Mouse (Mus musculus): ENCODE measurements around the gene Olfr134. TPM values are rescaled to one million over a fixed set of nuclear protein-coding genes. Genes with fewer than 3 reads are reported as not detected.
"Not testable (repeated sequence)": the region's sequence is repeated elsewhere in the genome, so short reads cannot be mapped to it uniquely, and the experiment has no call there.

The Olfr134 gene
- polyA plus RNA-seq (2016; fragmentation: Nextera tagmentation; extraction: Ambion mirVana) = not detected in 2 replicates

DNA sequence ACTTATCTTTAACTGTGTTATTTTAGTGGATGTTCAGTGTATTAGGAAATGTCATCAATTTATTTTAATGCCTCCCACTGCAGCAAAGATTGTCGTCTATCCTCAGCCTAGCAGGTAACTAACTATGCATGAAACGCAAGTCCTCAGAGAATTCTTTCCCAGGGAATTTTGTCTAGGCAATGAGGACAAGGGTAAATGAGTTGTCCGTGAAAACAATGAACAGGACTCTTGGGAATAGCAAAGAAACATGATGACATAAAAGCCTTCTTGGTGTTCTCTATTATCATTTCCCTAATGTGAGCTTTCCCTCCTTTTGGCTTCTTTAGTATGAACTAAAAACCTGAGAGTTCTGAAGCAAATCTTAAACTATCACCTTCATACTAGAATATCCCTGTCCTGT is at the start of gene Olfr134:
Gene Olfr134, plus strand, starts transcription at position 301 of the 400 bp plus-strand sequence.
- no peak within 1 kb of the TSS for H3K4me3 ChIP-seq
- no peaks in the 10 kb centered on the region for H3K36me3 ChIP-seq
- no peaks in the 10 kb centered on the region for H3K27me3 ChIP-seq
- no peak within 1 kb of the TSS for H3K9ac ChIP-seq
- H3K4me1 ChIP-seq = no peaks in the 10 kb centered on the region
- H3K27ac ChIP-seq = no peak within 1 kb of the TSS
- 68% methylated on average over 3 of the region's 3 CpGs for WGBS
- no peaks in the 10 kb centered on the region for H3K9me3 ChIP-seq (replicated peaks)
- ATAC-seq (ENCODE audit: low FRiP score) = no peak
- no peak within 1 kb of the TSS for H3K4me2 ChIP-seq (replicated peaks)

DNA sequence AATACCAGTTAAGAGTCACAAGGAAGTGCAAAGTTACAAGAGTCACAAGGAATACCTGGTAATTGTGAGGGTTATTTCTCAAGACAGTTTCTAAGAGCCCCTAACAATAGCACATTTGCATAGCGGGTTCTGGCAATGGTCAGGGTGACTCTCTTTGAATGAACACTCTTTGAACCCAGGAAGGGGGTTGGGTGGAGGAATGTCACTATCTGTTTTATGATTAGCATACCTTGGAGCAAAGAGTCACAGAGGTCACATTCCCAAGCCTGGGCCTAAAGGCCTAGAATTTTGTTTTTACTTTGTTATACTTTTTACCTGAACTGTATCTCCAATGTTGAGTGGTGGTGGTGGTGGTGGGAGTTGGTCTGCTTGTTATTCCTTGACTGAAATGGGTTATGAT is 47.0 kb upstream of the Olfr134 start:
- 91% methylated on average over 1 of the region's 1 CpGs for WGBS
- not testable (repeated sequence) for H3K4me2 ChIP-seq (replicated peaks); H3K4me3 ChIP-seq; H3K9me3 ChIP-seq (replicated peaks); H3K27ac ChIP-seq; ATAC-seq (ENCODE audit: low FRiP score); H3K36me3 ChIP-seq; H3K4me1 ChIP-seq; H3K27me3 ChIP-seq; H3K9ac ChIP-seq

DNA sequence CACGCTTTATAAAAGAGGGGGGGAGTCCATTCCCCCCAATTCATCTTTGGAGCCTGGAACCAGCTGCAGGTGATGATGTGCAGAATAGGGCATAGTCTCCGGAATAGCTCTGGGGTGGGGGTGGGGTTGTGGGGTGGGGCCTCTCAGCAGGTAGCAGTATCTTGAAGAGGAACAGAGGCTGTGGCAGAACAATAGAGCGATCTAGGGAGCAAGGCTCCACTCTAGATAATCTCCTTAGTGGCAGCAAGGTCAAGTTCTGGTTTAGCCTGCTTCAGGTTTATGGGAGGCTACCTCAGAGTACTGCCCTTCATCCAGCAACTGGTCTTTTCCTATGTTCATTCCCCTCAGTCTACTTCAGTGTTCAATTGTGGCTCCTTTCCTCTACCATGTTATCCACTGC is 45.8 kb upstream of the Olfr134 start:
- H3K4me3 ChIP-seq; H3K9ac ChIP-seq; H3K4me2 ChIP-seq (replicated peaks); H3K4me1 ChIP-seq; H3K27me3 ChIP-seq; H3K9me3 ChIP-seq (replicated peaks); ATAC-seq (ENCODE audit: low FRiP score); H3K27ac ChIP-seq; H3K36me3 ChIP-seq: not testable (repeated sequence)
- WGBS = 62% methylated on average over 3 of the region's 3 CpGs

DNA sequence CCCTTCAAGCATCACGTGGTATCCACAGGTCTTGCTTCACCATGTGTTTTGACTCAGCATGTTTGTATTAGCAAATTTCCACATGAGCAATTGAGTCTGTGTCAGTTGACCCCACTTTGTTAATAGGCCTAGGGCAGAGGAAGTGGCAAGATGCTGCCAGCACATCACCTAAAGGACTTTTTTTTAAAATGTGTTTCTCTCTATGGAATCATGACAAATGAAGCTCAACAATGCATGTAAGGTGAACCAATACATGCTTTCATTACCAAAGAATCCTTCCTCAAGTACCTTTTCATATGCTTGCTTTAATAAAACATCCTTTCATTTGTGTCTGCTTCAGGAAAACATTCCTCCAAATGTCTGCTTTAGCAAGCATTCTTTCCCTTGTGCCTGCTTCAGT is 36.8 kb upstream of the Olfr134 start, which contains the start of gene Olfr132:
Gene Olfr132, minus strand, starts transcription at position 101 of the 400 bp plus-strand sequence.
- ATAC-seq (ENCODE audit: low FRiP score) = no peak
- no peak within 1 kb of the TSS for H3K4me2 ChIP-seq (replicated peaks)
- no peaks in the 10 kb centered on the region for H3K36me3 ChIP-seq
- H3K27ac ChIP-seq = no peak within 1 kb of the TSS
- H3K9me3 ChIP-seq (replicated peaks) = no peaks in the 10 kb centered on the region
- no peak within 1 kb of the TSS for H3K4me3 ChIP-seq
- WGBS = 68% methylated on average over 1 of the region's 1 CpGs
- H3K27me3 ChIP-seq = no peaks in the 10 kb centered on the region
- no peaks in the 10 kb centered on the region for H3K4me1 ChIP-seq
- no peak within 1 kb of the TSS for H3K9ac ChIP-seq

DNA sequence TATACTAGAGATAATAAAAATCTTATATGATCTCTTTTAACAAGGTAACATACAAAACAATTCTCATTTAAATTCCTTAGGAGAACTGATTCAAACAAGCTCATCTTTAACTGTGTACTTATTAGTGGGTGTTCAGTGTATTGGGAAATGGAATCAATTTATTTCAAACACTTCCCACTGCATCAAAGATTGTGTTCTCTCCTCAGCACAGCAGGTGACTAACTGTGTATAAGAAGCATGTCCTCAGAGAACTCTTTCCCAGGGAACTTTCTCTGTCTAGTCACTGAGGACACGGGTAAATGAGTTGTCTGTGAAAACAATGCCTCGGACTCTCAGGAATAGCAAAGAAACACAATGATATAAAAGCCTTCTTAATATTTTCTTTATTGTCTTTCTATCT is 26.2 kb upstream of the Olfr134 start, which contains the start of gene Olfr133:
Gene Olfr133, plus strand, starts transcription at position 301 of the 400 bp plus-strand sequence.
- no peak for ATAC-seq (ENCODE audit: low FRiP score)
- Histone ChIP-seq H3K4me2 (replicated peaks) (no peak within 1 kb of the TSS), H3K9me3 (replicated peaks) (no peaks in the 10 kb centered on the region), H3K9ac (no peak within 1 kb of the TSS), H3K4me1 (no peaks in the 10 kb centered on the region), H3K27ac (no peak within 1 kb of the TSS), H3K36me3 (no peaks in the 10 kb centered on the region), H3K27me3 (no peaks in the 10 kb centered on the region), H3K4me3 (no peak within 1 kb of the TSS)
- WGBS = 59% methylated on average over 2 of the region's 2 CpGs

DNA sequence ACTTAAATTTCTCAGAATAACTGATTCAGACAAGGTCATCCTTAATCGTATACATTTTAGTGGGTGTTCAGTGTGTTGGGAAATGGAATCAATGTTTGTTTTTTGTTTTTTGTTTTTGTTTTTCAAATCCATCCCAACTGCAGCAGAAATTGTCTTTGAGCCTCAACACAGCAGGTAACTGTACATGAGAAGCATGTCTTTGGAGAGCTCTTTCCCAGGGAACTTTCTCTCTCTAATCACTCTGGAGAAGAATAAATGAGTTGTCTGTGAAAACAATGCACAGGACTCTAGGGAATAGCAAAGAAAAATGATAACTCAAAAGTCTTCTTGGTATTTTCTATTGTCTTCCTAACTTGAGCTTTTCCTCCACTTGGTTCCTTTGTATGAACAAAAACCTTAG is 32.8 kb downstream of the Olfr134 start, which contains the start of gene Olfr135:
Gene Olfr135, plus strand, starts transcription at position 301 of the 400 bp plus-strand sequence.
- Histone ChIP-seq H3K36me3 (no peaks in the 10 kb centered on the region), H3K9me3 (replicated peaks) (peaks cover 8% of the 10 kb centered on the region), H3K9ac (no peak within 1 kb of the TSS), H3K27me3 (no peaks in the 10 kb centered on the region), H3K27ac (no peak within 1 kb of the TSS), H3K4me3 (no peak within 1 kb of the TSS), H3K4me1 (no peaks in the 10 kb centered on the region), H3K4me2 (replicated peaks) (no peak within 1 kb of the TSS)
- ATAC-seq (ENCODE audit: low FRiP score) = no peak
- 93% methylated on average over 1 of the region's 1 CpGs for WGBS

Other genes starting within 250 kb of the Olfr134 start
- not detected in 2 replicates for gene Olfr761, start 218.3 kb upstream of the Olfr134 start, polyA plus RNA-seq (2016; fragmentation: Nextera tagmentation; extraction: Ambion mirVana)
- gene Olfr129, start 111.3 kb upstream of the Olfr134 start, polyA plus RNA-seq (2016; fragmentation: Nextera tagmentation; extraction: Ambion mirVana) = not detected in 2 replicates
- not detected in 2 replicates for gene Olfr130, start 107.5 kb upstream of the Olfr134 start, polyA plus RNA-seq (2016; fragmentation: Nextera tagmentation; extraction: Ambion mirVana)
- not detected in 2 replicates for gene Olfr131, start 82.7 kb upstream of the Olfr134 start, polyA plus RNA-seq (2016; fragmentation: Nextera tagmentation; extraction: Ambion mirVana)
- not detected in 2 replicates for gene Olfr132, start 36.9 kb upstream of the Olfr134 start, polyA plus RNA-seq (2016; fragmentation: Nextera tagmentation; extraction: Ambion mirVana)
- not detected in 2 replicates for gene Olfr133, start 26.1 kb upstream of the Olfr134 start, polyA plus RNA-seq (2016; fragmentation: Nextera tagmentation; extraction: Ambion mirVana)
- not detected in 2 replicates for gene Olfr135, start 32.9 kb downstream of the Olfr134 start, polyA plus RNA-seq (2016; fragmentation: Nextera tagmentation; extraction: Ambion mirVana)
- not detected in 2 replicates for gene Olfr138, start 89.6 kb downstream of the Olfr134 start, polyA plus RNA-seq (2016; fragmentation: Nextera tagmentation; extraction: Ambion mirVana)
- not detected in 2 replicates for gene Olfr137, start 136.2 kb downstream of the Olfr134 start, polyA plus RNA-seq (2016; fragmentation: Nextera tagmentation; extraction: Ambion mirVana)
- gene Olfr136, start 158.4 kb downstream of the Olfr134 start, polyA plus RNA-seq (2016; fragmentation: Nextera tagmentation; extraction: Ambion mirVana) = not detected in 2 replicates
- not detected in 2 replicates for gene Esp36, start 248.8 kb downstream of the Olfr134 start, polyA plus RNA-seq (2016; fragmentation: Nextera tagmentation; extraction: Ambion mirVana)

Measured in hindbrain, embryonic 12.5 days (tissue).